Mouse (Mus musculus) hematopoietic stem cell, adult 5-6 weeks (primary cell): ENCODE measurements around the gene Ptma. TPM values are rescaled to one million over a fixed set of nuclear protein-coding genes. Genes with fewer than 3 reads are reported as not detected.
"Not testable (repeated sequence)": the region's sequence is repeated elsewhere in the genome, so short reads cannot be mapped to it uniquely, and the experiment has no call there.

Source experiments
- ATAC-seq, 2 experiments: fragments of 125-278 bp in 1 of 2; replicated peaks in 1 of 2; 2 replicates each; pipeline ENCODE4 v1.8.0; 2016 to 2017; ENCODE audit warnings: inconsistent platforms in 2 of 2, mild to moderate bottlenecking in 2 of 2, moderate number of reproducible peaks in 2 of 2, low read depth in 1 of 2, moderate TSS enrichment in 1 of 2; ENCODE audit not compliant: low FRiP score in 2 of 2, poor library complexity in 2 of 2, severe bottlenecking in 2 of 2, insufficient read depth in 1 of 2, low TSS enrichment in 1 of 2
- total RNA-seq: library from RNA; stranded (forward); fragments of 172-1452, 232-1000 nt; gene quantifications from 2 replicates; pipeline ENCODE4 v1.2.3, GENCODE M21; 2017

Ptma gene
- 5,153 and 6,011 TPM in 2 replicates for total RNA-seq

DNA sequence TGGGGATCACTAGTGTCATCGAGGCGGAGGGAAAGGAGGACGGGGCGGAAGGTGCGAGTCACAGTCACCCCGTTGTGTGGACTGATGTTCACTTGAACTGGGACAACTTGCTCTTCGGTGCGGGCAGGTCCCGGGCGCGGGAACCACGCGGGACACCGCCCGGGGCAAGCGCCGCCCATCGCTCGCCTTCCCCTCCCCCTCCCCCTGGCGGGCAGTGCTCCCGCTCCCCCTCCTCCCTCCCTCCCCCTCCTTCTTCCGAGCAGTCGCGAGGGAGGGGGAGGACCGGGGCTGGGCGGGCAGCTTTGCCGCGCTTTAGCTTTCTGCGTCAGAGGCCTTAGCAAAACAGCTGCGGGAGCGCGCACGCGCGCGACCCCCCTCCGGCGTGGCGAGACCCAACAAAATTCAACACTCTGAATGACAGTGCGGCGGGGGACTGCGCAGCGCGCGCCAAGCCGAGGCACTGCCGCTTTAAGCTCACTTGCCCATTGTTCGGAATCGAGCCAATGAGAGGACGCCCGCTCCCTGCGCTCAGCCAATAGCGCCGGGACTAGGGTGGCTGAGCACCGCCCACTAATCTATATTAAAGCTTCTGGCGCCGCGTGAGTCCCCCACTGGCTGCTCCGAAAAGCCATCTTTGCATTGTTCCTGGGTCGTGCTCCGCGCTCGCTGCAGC, at the start of gene Ptma:
Gene Ptma, plus strand, starts transcription at position 611 of the 673 bp plus-strand sequence.
- peak; percentile 64 to 72 for ATAC-seq

DNA sequence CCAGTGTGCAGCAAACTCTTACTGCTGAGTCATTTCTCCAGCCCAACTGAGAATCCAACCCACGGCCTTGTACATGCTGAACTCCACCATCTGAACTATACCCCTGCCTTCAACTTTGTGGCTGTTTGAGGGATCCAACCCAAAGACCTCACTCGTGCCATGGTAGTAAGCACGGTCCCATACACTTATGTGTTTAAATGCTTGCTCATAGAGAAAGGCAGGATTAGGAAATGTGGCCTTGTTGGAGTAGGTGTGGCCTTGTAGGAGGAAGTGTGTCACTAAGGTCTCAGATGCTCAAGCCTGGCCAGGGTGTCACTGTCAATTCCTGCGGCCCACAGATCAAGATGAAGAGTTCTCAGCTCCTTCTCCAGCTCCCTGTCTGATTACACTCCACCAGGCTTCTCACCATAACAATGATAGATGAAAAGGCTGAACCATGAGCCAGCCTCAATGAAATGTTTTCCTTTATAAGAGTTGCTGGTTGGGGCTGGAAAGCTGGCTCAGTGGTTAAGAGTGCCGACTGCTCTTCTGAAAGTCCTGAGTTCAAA, 48.7 kb upstream of the Ptma start:
- no peak for ATAC-seq

DNA sequence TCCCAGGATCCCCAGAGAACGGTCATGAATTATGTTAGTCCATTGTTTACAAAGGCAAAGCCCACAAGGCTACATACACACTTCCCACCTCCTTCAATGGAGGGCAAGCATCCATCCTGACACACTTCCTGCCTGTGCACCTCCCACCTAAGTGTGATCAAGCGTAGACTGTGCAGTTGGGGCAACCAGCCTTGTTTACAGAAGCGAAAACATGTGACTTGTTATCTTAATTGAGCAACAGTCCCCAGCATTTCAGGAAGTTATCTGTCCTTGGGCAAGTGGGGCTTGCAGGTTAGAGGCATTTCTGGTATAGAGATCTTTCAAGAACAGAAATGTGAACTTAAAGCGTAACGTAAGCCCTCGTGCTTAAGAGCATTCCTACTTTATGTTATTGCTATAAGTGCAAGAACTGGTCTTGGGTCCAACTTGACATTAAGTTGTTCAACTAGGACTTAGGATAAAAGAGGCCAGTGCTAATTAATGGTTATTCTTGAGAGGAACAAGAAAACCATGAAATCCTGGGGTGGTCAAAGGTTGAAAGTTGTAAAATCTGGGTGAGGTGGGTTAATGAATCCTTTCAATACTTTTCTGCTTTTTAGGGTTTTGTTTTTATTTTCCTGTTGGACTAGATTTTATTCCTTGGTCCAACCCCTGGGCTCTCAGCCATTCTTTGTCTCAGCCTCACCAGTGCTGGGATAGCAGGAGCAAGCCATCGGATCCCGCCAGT, 47.3 kb upstream of the Ptma start:
- peak; percentile 89 to 92 for ATAC-seq

DNA sequence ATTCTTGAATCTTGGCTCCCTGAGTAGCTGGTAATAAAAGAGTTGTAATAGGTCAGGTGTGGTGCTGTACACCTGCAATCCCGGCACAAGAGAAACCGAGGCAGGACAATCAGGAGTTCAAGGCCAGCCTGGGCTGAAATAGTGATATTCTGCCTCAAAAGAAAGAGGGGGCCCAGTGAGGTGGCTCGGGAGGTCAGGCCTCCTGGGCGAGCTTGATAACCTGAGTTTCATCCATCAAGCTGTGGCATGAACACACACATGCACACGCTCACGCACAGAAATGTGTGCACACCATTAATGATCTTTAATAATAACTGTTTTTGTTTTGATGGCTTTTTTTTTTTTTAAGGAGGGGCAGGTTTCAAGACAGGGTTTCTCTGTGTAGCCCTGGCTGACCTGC, 46.2 kb upstream of the Ptma start:
- ATAC-seq, result no peak

DNA sequence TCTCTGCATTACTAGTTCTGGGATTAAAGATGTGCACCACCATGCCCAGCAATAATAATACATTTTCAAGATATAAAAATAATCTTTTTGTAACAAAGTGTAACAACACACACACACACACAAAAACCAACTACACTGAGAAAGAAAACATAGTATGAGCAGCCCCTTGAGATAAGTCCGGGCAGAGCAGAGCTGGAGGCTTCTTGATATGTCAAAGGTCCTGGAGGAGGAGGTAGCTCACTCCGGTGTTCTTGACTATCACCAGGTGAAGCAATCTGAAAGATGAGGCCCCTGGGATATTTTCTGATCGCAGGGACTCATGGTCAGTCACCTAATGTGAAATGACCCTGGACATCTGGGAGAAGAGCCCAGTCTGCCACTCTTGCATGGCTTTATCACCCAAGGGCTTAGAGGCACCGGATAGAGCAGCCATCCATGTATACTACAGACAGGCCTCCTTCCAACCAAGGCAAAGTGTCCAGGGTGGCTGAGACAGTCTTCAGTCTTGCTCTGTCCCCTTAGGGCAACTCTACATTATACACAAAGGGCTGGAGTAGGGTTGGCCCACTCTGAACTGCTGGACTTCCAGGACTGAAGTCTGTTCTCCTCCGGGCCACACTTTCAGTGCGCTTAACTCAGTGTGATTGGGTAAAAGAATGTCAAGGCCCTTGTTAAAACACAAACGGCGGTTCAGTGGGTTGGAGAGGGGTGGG, 45.6 kb upstream of the Ptma start:
- no peak for ATAC-seq

DNA sequence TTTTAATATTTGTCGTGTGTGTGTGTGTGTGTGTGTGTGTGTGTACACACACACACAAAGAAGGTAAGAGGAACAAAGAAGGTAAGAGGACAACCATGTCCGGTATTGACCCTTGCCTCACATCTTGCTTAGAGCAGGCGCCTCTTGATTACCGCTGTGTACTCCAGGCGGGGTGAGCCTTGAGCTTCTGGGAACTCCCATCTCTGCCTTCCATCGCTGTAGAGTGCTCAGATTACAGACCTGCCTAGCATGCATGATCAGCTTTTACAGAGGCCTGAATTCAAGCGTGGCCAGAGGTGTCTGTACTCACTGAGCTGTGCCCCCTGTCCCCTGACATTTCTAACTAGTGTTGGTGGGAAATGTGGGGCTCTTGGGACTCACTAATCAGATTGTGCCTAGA, 45.1 kb upstream of the Ptma start:
- ATAC-seq, result no peak

DNA sequence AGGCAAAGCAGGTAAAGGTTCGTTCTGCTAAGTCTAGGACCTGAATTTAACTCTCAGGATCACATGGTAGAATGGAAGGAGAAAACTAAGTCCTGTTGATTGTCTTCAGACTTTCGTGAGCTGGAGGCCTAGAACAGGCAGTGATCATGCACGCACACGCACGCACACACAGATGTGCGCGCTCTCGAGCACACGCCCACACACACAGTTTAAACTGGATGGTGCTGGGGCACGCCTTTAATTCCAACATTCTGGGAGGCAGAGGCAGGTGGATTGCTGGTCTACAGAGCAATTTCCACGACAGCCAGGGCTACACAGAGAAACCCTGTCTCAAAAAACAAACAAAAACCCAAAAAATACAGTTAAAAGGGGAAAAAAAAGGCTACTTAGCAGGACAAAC, 44.2 kb upstream of the Ptma start:
- no peak for ATAC-seq

DNA sequence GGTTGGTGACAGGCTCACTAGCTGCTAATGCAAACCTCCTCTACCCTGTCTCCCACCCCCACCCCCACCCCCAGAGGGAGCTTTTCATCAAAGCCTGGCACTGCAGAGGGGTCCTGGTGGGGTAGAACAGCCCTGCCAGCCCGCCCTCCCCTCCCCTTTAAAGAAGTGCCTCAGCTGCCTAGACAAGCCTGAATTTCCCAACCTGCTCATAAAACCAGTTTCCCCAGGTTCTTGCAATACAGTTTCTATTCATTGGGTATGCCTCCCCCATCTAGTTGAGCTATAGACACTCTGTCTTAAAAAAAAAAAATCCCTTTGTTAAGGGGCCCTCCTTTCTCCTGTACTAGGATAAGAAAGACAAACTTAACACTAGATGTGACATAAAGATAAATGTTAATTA, 43.8 kb upstream of the Ptma start:
- ATAC-seq, result no peak

DNA sequence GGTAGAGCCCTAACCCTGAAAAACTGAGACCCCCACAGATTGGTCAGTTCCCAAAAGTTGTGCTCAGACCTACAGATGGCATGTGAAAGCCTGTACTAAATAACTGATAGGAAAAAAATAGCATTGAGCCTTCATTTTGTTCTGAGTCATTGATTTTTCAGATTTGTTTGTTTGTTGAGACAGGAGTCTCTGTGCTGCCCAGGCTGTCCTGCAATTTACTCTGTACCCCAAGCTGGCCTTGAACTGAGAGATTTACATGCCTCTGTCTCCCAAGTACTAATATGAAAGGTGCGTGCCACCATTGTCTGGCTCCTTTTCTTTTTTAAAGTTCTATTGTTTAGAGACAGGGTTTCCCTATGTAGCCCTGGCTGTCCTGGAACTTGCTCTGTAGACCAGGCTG, 41.2 kb upstream of the Ptma start:
- ATAC-seq, result no peak

DNA sequence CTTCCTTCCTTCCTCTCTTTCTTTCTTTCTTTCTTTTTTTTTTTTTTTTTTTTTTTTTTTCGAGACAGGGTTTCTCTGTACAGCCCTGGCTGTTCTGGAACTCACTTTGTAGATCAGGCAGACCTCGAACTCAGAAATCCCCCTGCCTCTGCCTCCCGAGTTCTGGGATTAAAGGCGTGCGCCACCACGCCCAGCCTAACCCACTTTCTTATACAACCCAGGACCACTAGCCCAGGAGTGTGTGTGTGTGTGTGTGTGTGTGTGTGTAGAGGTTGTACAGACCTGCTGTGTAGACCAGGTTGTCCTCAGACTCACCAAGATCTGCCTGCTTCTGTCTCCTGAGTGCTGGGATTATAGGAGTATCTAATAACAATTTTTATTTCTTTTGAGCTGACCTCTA, 40.7 kb upstream of the Ptma start:
- ATAC-seq, result not testable (repeated sequence)

DNA sequence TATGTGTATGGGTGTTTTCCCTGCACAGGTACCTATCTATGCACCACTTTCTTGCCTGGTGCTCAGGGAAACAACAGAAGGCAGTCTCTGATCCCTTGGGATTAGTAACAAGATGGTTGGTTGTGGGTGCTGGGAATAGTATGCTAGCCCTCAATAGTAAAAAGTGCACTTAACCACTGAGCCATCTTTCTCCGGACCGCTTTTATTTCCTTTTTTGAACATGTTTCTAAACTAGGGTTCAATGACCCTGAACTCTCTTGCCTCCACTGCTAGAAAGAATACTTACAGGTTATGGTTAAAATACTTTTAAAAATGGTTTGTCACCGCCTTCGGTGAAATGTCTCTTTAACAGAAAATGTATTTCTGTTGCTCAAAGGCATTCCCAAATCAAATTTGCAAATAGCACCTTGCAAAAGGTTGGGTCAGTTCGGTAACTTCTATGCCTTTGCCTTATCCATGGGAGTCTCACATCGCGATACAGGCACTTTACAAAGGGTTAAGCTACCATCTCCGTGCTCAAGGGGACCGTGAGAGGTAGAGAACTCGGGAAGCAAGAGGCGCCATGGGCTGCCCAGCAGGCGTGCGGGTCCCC, 39.7 kb upstream of the Ptma start:
- ATAC-seq, result no peak

DNA sequence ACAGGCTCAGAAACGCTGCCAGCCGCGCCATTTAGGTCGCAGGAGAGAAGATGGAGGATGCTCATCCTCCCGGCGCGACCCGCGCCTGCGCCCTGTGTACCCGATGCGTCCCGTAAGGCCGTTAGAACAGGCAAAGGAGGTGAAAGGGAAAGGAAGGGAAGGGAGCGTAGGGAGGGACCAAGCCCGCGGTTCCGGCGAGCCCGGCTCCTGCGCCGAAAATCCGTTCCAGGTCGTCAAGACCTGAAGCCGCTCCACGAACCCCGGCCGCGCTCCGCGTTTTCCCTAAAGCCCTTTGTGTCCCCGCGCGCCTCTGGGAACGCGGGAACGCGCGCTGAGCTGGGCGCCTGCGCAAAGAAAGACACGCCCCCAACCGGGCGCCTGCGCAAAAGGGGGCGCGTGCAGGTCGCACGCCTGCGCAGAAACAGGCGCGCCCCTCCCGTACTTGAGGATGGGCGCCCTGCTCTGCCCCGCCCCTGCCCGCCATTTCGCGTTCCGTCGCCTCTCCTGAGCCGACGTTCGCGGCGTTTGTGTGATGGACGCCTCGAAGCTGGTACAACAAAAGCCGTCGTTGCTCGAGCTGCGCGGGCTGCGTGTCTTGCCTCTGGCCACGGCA, 39.1 kb upstream of the Ptma start:
- ATAC-seq, result peak; percentile 92 to 94

DNA sequence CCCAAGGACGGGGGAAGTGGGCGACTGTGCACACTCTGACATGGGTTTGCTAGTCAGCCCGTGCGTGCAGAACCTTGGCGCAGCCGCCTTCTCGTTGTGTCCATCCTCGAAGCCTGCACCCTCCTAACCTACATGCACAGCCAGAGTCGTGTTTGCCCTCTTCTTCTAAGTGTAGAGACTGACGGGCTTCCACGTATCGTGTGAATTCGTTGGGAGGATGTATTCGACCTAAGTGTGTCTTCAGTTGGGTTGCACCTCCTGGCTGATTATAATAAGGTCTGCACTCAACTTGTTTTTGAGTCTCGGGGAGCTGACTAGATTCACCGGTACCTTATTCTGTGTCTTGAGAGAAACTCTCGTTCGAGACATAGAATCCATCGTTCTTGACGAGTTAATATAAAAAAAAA, 38.6 kb upstream of the Ptma start:
- ATAC-seq, result no peak

DNA sequence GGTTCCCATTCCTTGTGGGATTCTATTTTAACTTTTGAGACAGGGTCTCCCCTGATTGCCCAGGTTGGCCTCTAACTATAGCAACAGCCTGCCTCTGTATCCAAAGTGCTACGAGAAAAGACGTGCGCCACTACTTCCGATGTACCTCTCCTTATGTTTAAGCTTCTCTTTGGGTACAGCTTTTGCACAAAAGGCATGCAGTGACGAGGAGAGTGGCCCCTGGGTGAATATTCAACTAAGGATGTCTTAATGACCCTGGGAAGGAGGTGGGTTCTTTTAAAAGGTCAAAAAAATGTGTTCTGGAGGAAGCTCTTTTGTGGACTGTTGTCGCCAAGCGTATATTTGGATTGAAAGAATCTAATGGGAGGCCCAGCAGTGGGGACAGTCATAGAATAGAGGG, 38.2 kb upstream of the Ptma start:
- no peak for ATAC-seq

DNA sequence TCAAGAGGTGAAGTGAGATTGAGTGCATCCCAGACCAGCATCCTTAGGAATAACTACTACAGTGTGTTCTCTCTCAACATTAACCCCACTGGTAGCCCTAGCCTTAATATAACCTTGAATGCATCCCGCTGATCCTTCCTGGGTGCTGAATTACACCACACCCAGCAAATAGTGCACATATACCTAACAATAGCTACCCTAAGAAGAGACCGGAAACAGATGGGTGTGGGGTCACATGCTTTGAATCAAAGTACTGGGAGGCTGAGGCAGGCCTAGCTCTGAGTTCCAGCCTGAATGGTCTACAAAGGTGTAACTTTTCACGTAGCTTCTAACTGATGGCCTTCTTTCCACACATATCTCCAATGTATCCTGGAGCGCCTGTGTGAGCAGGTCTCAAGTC, 37.8 kb upstream of the Ptma start:
- no peak for ATAC-seq

DNA sequence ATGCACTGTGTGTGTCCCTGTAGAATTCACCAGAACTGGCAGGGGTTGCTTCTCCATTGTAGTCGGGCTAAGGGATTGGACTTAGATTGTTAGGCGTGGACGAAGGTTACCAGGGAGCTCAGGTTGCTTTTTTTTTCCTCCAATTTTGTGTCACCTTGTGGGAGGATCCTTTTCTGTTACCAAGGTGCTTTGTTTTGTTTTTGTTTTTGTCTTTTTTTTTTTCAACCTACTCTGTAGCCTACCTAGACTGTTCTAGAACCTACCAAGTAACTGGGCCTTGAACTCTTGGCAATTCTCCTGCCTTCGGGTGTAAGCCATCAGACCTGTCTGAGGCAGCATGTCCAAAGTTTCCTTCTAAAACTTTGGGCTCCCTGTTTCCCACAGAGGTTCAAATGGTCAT, 36.6 kb upstream of the Ptma start:
- ATAC-seq, result no peak

DNA sequence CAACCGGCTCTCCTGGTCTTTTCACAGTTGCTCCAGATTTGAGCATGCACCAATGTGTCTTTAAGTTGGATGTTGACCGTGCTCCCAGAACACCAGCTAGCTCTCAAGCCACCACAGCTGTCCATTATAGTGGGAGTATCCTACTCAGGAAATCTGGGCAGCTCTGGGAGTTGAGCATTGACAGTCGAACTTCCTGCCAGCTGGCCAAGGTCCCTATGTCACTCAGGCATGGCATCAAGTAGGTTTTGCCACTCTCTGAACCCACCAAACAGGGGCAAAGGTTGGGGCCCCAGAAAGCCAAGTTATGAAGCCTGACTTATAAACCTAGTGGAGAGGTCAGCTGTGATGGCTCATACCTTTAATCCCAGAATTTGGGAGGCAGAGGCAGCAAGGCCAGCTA, 35.8 kb upstream of the Ptma start:
- ATAC-seq, result no peak
